Mouse (Mus musculus) stomach, embryonic 16.5 days (tissue): ENCODE measurements around the gene Cacna1a. TPM values are rescaled to one million over a fixed set of nuclear protein-coding genes. Genes with fewer than 3 reads are reported as not detected.

Experiments
- ATAC-seq: fragments of 200-750 bp; cut with Nextera tagmentation; 2 replicates; pipeline ENCODE4 v1.8.0; 2017; ENCODE audit warnings: moderate number of reproducible peaks, moderate TSS enrichment; ENCODE audit not compliant: insufficient read depth, low FRiP score
- H3K27ac ChIP-seq: fragments of 300-500 bp; sonication (generic); 2 replicates; pipeline ENCODE4 v1.5.1; 2014; ENCODE audit warnings: low read length
- H3K27me3 ChIP-seq: fragments of 300-500 bp; sonication (generic); 2 replicates; pipeline ENCODE4 v1.6.1; 2014; ENCODE audit warnings: low read length, control low read depth, mixed read lengths; ENCODE audit not compliant: control insufficient read depth, insufficient read depth
- H3K36me3 ChIP-seq: fragments of 300-500 bp; sonication (generic); 2 replicates; pipeline ENCODE4 v1.6.1; 2014; ENCODE audit warnings: low read length; ENCODE audit not compliant: control insufficient read depth, insufficient read depth
- H3K4me1 ChIP-seq: fragments of 300-500 bp; sonication (generic); 2 replicates; pipeline ENCODE4 v1.6.1; 2014; ENCODE audit warnings: low read length, control low read depth, mixed read lengths; ENCODE audit not compliant: control insufficient read depth, insufficient read depth
- H3K4me2 ChIP-seq: fragments of 300-500 bp; sonication (generic); 2 replicates; pipeline ENCODE4 v1.6.1; 2014; ENCODE audit warnings: low read depth, low read length, mixed read lengths
- H3K4me3 ChIP-seq: fragments of 300-500 bp; sonication (generic); replicated peaks from 2 replicates; pipeline ENCODE4 v1.5.1; 2014; ENCODE audit warnings: mild to moderate bottlenecking, low read length
- H3K9ac ChIP-seq: fragments of 300-500 bp; sonication (generic); 2 replicates; pipeline ENCODE4 v1.6.1; 2014; ENCODE audit warnings: low read length
- H3K9me3 ChIP-seq: fragments of 300-500 bp; sonication (generic); replicated peaks from 2 replicates; pipeline ENCODE4 v1.6.1; 2016; ENCODE audit warnings: low read length, control low read depth; ENCODE audit not compliant: control insufficient read depth
- WGBS: fragments of 180-500 bp; shearing (Covaris S2); extraction: QIAGEN DNeasy Blood & Tissue Kit; methylation state at CpG from one replicate; pipeline ENCODE4 v1.1.7; 2014; 5-methylcytosine and 5-hydroxymethylcytosine counted together
- polyA plus RNA-seq: library from polyadenylated mRNA; unstranded; fragments of >200 nt; fragmentation: Nextera tagmentation; extraction: Ambion mirVana; gene quantifications from 2 replicates; pipeline ENCODE4 v1.2.1, GENCODE M21; 2015

The Cacna1a gene
- polyA plus RNA-seq, 1 experiment from 2014 or later = 2.0 TPM

- Histone ChIP-seq H3K4me3 (peak overlapping the region; percentile 41), H3K27ac (peak overlapping the region; percentile 99), H3K4me2 (peak overlapping the region; percentile 85), H3K4me1 (peaks cover 40% of the 10 kb centered on the region), H3K36me3 (no peaks in the 10 kb centered on the region), H3K9ac (peak overlapping the region; percentile 83), H3K9me3 (no peaks in the 10 kb centered on the region), H3K27me3 (no peaks in the 10 kb centered on the region)
- ATAC-seq = no peak
Measured at GRCm38 (mm10) chr8:84657203-84657602, 269.0 kb downstream of the Cacna1a start.

DNA sequence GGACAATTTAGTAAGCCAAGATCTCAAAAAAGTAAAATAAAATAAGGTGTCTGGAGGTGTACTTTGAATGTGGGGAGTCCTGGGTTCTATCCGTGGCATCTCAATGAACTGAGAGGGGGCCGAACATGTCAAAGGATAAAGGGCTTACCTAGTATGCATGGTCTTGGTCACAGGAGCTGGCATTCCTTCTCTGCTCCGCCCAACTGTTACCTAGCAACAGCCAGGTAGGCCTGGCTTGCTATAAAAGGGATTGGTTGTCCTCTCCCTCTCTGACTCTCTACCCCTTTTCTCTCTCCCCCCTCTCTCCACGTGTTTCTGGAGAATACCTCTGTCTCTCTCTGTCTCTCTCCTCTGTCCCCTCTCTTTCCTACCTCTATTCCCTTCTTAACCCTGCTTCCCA lies 269.4 kb downstream of the Cacna1a start:
- Histone ChIP-seq H3K4me2 (peak overlapping the region; percentile 85; the same call in 1 of the 2 replicates), H3K27me3 (no peaks in the 10 kb centered on the region), H3K9ac (no peak overlapping the region), H3K9me3 (no peaks in the 10 kb centered on the region), H3K4me3 (no peak overlapping the region), H3K36me3 (no peaks in the 10 kb centered on the region), H3K27ac (peak overlapping the region; percentile 99), H3K4me1 (peaks cover 40% of the 10 kb centered on the region)
- WGBS = 38% methylated on average over 4 of the region's 4 CpGs
- ATAC-seq = no peak

DNA sequence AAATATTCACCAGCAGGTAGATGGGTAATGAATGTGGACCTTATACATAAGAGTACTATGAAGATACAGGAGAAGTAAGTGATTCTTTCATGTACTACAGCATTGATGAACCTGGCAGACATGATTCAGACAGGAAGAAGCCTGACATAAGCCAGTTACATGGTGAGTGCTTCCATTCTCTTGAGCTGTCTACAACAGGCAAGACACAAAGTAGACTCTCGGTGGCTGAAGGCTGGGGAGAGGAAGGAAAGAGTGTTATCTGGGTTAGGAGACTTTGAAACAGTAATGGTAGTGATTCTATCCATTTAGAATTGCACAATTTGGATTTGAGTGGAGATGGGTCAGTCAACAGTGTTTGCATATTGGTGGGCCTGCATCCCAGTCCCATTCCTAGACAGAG lies 270.7 kb downstream of the Cacna1a start:
- ATAC-seq = no peak
- Histone ChIP-seq H3K9ac (no peak overlapping the region), H3K4me1 (peaks cover 46% of the 10 kb centered on the region), H3K4me3 (no peak overlapping the region), H3K36me3 (no peaks in the 10 kb centered on the region), H3K27ac (peak overlapping the region; percentile 99), H3K27me3 (no peaks in the 10 kb centered on the region), H3K4me2 (peak overlapping the region; percentile 78; the same call in 1 of the 2 replicates), H3K9me3 (no peaks in the 10 kb centered on the region)
- 71% methylated on average over 1 of the region's 1 CpGs for WGBS

- H3K27ac ChIP-seq = peak overlapping the region; percentile 99
- ATAC-seq = no peak
- peaks cover 42% of the 10 kb centered on the region for H3K4me1 ChIP-seq
- peak overlapping the region; percentile 81 for H3K4me3 ChIP-seq
- no peaks in the 10 kb centered on the region for H3K9me3 ChIP-seq
- H3K9ac ChIP-seq = peak overlapping the region; percentile 94
- H3K36me3 ChIP-seq = no peaks in the 10 kb centered on the region
- peak overlapping the region; percentile 78 for H3K4me2 ChIP-seq
- WGBS = 3% methylated on average over 33 of the region's 33 CpGs
- H3K27me3 ChIP-seq = no peaks in the 10 kb centered on the region
Measured at GRCm38 (mm10) chr8:84659936-84660818, 271.9 kb downstream of the Cacna1a start.

GRCm38 (mm10) chr8:84660819-84661457 lies 272.7 kb downstream of the Cacna1a start:
- no peak for ATAC-seq
- Histone ChIP-seq H3K4me2 (peak overlapping the region; percentile 78), H3K9me3 (no peaks in the 10 kb centered on the region), H3K9ac (peak overlapping the region; percentile 94), H3K4me1 (peaks cover 39% of the 10 kb centered on the region), H3K4me3 (peak overlapping the region; percentile 81), H3K36me3 (no peaks in the 10 kb centered on the region), H3K27ac (peak overlapping the region; percentile 99), H3K27me3 (no peaks in the 10 kb centered on the region)
- WGBS = 1% methylated on average over 20 of the region's 20 CpGs

GRCm38 (mm10) chr8:84661458-84661871 lies 273.2 kb downstream of the Cacna1a start:
- peak; percentile 61 for ATAC-seq
- H3K9ac ChIP-seq = peak overlapping the region; percentile 94
- H3K4me3 ChIP-seq = peak overlapping the region; percentile 81
- peak overlapping the region; percentile 99 for H3K27ac ChIP-seq
- peaks cover 33% of the 10 kb centered on the region for H3K4me1 ChIP-seq
- under 1% methylated on average over 24 of the region's 24 CpGs for WGBS
- no peaks in the 10 kb centered on the region for H3K27me3 ChIP-seq
- H3K9me3 ChIP-seq = no peaks in the 10 kb centered on the region
- no peaks in the 10 kb centered on the region for H3K36me3 ChIP-seq
- peak overlapping the region; percentile 78 for H3K4me2 ChIP-seq

GRCm38 (mm10) chr8:84661961-84662571 lies 273.8 kb downstream of the Cacna1a start:
- Histone ChIP-seq H3K4me3 (peak overlapping the region; percentile 81), H3K27ac (peak overlapping the region; percentile 99), H3K9me3 (no peaks in the 10 kb centered on the region), H3K4me2 (peak overlapping the region; percentile 78), H3K9ac (peak overlapping the region; percentile 94), H3K4me1 (peaks cover 27% of the 10 kb centered on the region), H3K36me3 (no peaks in the 10 kb centered on the region), H3K27me3 (no peaks in the 10 kb centered on the region)
- WGBS = under 1% methylated on average over 61 of the region's 61 CpGs
- no peak for ATAC-seq

GRCm38 (mm10) chr8:84662581-84663065 lies 274.4 kb downstream of the Cacna1a start, which contains the start of gene Ier2:
Gene Ier2, minus strand, starts transcription at chr8:84662852.
- no peaks in the 10 kb centered on the region for H3K27me3 ChIP-seq
- peak within 1 kb of the TSS; percentile 78 for H3K4me2 ChIP-seq
- H3K9me3 ChIP-seq = no peaks in the 10 kb centered on the region
- peaks cover 23% of the 10 kb centered on the region for H3K4me1 ChIP-seq
- H3K36me3 ChIP-seq = no peaks in the 10 kb centered on the region
- H3K27ac ChIP-seq = peak within 1 kb of the TSS; percentile 99
- H3K9ac ChIP-seq = peak within 1 kb of the TSS; percentile 94
- WGBS = under 1% methylated on average over 27 of the region's 27 CpGs
- H3K4me3 ChIP-seq = peak within 1 kb of the TSS; percentile 81
- ATAC-seq = peak; percentile 79
